Mouse (Mus musculus) CH12.LX (cell line): ENCODE results near the gene Tob1.

Experiments used
- MXI1 ChIP-seq: IDR thresholded peaks from 2 replicates; pipeline ENCODE4 v1.6.1; 2011; ENCODE audit warnings: mild to moderate bottlenecking, low read depth, low read length, improper control_type of control experiment
- ZKSCAN1 ChIP-seq: IDR thresholded peaks from 2 replicates; pipeline ENCODE4 v1.6.1; 2012; ENCODE audit warnings: low read depth, inconsistent platforms, low read length, improper control_type of control experiment, borderline replicate concordance

GRCm38 (mm10) chr11:94196311-94196710, 14.9 kb upstream of the Tob1 start:
- no peak for TF ChIP-seq ZKSCAN1
- TF ChIP-seq MXI1, result no peak
